Mouse (Mus musculus) lung, postnatal 0 days (tissue): ENCODE measurements around the gene Tns3. TPM values are rescaled to one million over a fixed set of nuclear protein-coding genes. Genes with fewer than 3 reads are reported as not detected.

ENCODE experiments used
- ATAC-seq: fragments of 200-750 bp; cut with Nextera tagmentation; 2 replicates; pipeline ENCODE4 v1.8.0; 2017; ENCODE audit warnings: moderate library complexity
- DNase-seq: peaks from one replicate; pipeline ENCODE4 v3.0.0-alpha.2; 2016; ENCODE audit warnings: low spot score
- H3K27ac ChIP-seq: fragments of 300-500 bp; sonication (generic); 2 replicates; pipeline ENCODE4 v1.5.1; 2014; ENCODE audit warnings: antibody characterized with exemption, mild to moderate bottlenecking, low read length, mixed read lengths
- H3K27me3 ChIP-seq: fragments of 300-500 bp; sonication (generic); replicated peaks from 2 replicates; pipeline ENCODE4 v1.6.1; 2014; ENCODE audit warnings: low read length, mixed read lengths; ENCODE audit not compliant: insufficient read depth
- H3K36me3 ChIP-seq: fragments of 300-500 bp; sonication (generic); 2 replicates; pipeline ENCODE4 v1.6.1; 2014; ENCODE audit warnings: low read length, mixed read lengths; ENCODE audit not compliant: insufficient read depth
- H3K4me1 ChIP-seq: fragments of 300-500 bp; sonication (generic); 2 replicates; pipeline ENCODE4 v1.6.1; 2014; ENCODE audit warnings: antibody characterized with exemption, low read depth, low read length, mixed read lengths; ENCODE audit not compliant: insufficient read depth
- H3K4me2 ChIP-seq: fragments of 300-500 bp; sonication (generic); replicated peaks from 2 replicates; pipeline ENCODE4 v1.6.1; 2014; ENCODE audit warnings: low read depth, mild to moderate bottlenecking, low read length, moderate library complexity, mixed read lengths
- H3K4me3 ChIP-seq: fragments of 300-500 bp; sonication (generic); 2 replicates; pipeline ENCODE4 v1.5.1; 2014; ENCODE audit warnings: low read depth, low read length
- H3K9ac ChIP-seq: fragments of 300-500 bp; sonication (generic); replicated peaks from 2 replicates; pipeline ENCODE4 v1.6.1; 2014; ENCODE audit warnings: low read depth, mild to moderate bottlenecking
- H3K9me3 ChIP-seq: fragments of 300-500 bp; sonication (generic); 2 replicates; pipeline ENCODE4 v1.6.1; 2016; ENCODE audit warnings: low read length, mixed read lengths
- CTCF ChIP-seq: IDR thresholded peaks from 2 replicates; pipeline ENCODE4 v1.5.1; 2016; ENCODE audit warnings: antibody characterized with exemption, mild to moderate bottlenecking
- EP300 ChIP-seq: IDR thresholded peaks from 2 replicates; pipeline ENCODE4 v1.6.1; 2016; ENCODE audit warnings: antibody characterized with exemption, mild to moderate bottlenecking, control low read depth
- WGBS: fragments of 180-500 bp; shearing (Covaris S2); extraction: QIAGEN DNeasy Blood & Tissue Kit; methylation state at CpG from one replicate; pipeline ENCODE4 v1.1.7; 2014; 5-methylcytosine and 5-hydroxymethylcytosine counted together
- polyA plus RNA-seq: library from polyadenylated mRNA; unstranded; fragments of >200 nt; fragmentation: Nextera tagmentation; extraction: Ambion mirVana; gene quantifications from 2 replicates; pipeline ENCODE4 v1.2.1, GENCODE M21; 2015

The Tns3 gene
- polyA plus RNA-seq, 1 experiment from 2014 or later, result 34.9 TPM

DNA sequence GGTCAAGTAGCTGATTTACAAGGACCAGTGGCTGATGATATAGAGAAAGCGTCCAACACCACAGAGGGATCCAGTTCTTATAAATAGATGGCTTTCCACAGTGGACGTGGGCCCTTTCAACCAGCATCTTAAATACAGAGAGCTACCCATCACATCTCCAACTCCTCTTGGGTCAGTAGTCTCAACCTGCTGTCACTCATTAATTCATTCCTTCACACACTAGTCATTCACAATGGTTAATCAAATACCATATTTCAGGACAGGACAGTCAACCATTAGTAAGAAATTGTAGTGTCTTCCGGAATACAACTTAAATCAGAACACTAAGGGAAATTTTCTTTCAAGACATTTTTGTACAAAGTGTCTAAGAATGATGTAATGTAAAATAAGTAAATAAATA, 76.4 kb downstream of the Tns3 start:
- H3K27me3 ChIP-seq, result no peaks in the 10 kb centered on the region
- no peaks in the 10 kb centered on the region; the same call in 1 of the 2 replicates for H3K4me1 ChIP-seq
- no peak overlapping the region for H3K4me3 ChIP-seq
- H3K4me2 ChIP-seq, result no peak overlapping the region
- TF ChIP-seq CTCF, result no peak
- H3K9ac ChIP-seq, result no peak overlapping the region
- no peaks in the 10 kb centered on the region for H3K36me3 ChIP-seq
- DNase-seq (no peak), ATAC-seq (no peak)
- no peak overlapping the region for H3K27ac ChIP-seq
- 92% methylated on average over 3 of the region's 3 CpGs for WGBS
- no peaks in the 10 kb centered on the region for H3K9me3 ChIP-seq

DNA sequence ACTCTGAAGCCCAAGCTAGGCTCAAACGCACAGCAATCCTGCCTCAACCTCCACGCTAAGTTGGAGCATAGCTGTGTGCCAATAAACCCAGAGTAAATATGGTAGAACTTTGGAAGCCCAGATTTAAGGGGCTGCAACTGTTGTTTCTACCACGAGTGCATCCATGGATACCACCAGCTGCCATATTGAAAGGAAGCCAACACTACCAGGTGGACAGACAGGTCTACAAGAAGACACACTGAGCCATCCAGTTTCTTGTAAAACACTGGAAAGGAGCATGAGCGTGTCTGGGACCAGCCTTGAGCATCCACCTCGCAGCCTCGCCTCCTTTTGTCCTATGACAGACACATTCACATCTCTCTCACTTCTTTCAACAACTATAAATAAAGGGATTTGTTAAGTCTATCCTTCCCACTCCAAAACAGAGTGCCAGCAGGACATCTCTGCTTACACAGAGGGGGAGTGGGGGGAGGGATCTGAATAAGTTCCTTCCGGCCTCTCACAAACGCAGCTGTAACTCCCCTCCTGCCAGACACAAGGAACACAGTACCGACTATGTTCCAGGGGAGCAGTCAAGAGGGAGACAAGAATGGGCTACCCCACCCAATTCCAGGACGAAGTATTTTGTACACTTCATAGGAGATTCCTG, 77.2 kb downstream of the Tns3 start:
- WGBS, result 38% methylated on average over 10 of the region's 10 CpGs
- ATAC-seq, result peak; percentile 69

DNA sequence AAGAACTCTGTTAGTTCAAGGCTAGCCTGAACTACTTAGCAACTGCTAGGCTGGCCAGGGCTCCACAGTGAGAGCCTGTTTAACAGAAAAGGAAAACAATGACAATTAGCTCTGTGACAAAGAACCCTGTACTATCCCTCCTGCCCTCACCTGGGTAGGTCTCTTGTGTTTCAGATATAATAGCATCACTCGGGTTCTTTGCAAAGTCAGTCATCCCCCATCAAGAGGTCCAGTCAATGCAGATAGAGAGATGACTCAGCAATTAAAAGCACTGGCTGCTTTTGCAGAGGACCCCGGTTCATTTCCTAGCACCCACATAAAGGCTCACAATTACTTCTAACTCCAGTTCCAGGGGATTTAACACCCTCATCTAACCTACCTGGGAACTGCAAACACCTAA, 78.0 kb downstream of the Tns3 start:
- H3K27ac ChIP-seq, result no peak overlapping the region
- no peaks in the 10 kb centered on the region; the same call in 1 of the 2 replicates for H3K4me1 ChIP-seq
- H3K9ac ChIP-seq, result no peak overlapping the region
- DNase-seq (no peak), ATAC-seq (no peak)
- no peak overlapping the region for H3K4me2 ChIP-seq
- WGBS, result 75% methylated on average over 2 of the region's 2 CpGs
- no peak for TF ChIP-seq EP300
- no peak for TF ChIP-seq CTCF
- no peaks in the 10 kb centered on the region for H3K9me3 ChIP-seq
- no peaks in the 10 kb centered on the region for H3K36me3 ChIP-seq
- H3K4me3 ChIP-seq, result no peak overlapping the region
- no peaks in the 10 kb centered on the region for H3K27me3 ChIP-seq

More for the DNA sequence above, 77.2 kb downstream of the Tns3 start:
- DNase-seq, result peak; percentile 67
- no peak overlapping the region for H3K9ac ChIP-seq
- H3K9me3 ChIP-seq, result no peaks in the 10 kb centered on the region
- no peaks in the 10 kb centered on the region for H3K36me3 ChIP-seq
- H3K4me1 ChIP-seq, result no peaks in the 10 kb centered on the region; the same call in 1 of the 2 replicates
- no peaks in the 10 kb centered on the region for H3K27me3 ChIP-seq
- no peak overlapping the region; the same call in 1 of the 2 replicates for H3K27ac ChIP-seq
- no peak overlapping the region for H3K4me3 ChIP-seq
- H3K4me2 ChIP-seq, result no peak overlapping the region
- TF ChIP-seq CTCF, result no peak
- peak; percentile 58 for TF ChIP-seq EP300

DNA sequence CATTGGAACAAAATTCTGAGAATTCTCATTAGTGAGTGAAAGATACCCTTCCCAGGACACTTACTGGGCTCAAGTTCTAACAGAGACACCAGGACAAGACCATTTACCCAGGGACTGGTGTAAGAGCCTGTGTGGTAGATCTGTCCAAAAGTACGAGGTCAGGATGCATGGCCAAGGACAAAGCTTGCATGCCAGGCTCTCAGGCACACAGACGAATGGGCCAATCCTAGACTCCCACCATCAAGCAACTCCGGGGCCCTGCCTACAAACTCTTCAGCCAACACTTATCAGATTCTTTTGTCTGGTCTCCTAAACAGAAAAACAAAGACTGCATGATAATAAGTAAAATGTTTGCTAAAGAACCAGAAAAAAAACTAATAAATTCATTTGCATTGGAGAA, 78.6 kb downstream of the Tns3 start:
- WGBS, result 68% methylated on average over 3 of the region's 3 CpGs

DNA sequence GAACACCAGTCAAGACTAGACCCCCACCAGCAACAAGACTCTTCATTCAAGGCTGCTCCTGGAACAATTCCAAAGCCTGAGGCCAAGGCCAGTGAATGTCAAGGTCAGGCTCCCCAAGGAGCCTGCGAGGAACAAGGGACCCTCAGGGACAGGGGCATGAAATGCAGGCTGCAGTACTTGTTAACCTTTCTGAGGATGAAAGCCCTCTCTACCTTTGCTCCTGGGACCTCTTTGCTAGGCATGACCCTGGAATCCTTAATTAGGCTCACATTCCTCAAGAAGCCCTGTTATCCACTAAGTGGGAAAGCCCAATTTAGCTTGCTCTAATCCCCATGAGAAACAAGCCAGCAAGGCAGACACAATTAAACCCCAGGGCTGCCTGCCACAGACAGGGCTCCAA, 79.4 kb downstream of the Tns3 start:
- Histone ChIP-seq H3K4me1 (peaks cover 6% of the 10 kb centered on the region; the same call in 1 of the 2 replicates), H3K4me2 (no peak overlapping the region), H3K9me3 (no peaks in the 10 kb centered on the region), H3K27me3 (no peaks in the 10 kb centered on the region), H3K4me3 (no peak overlapping the region), H3K36me3 (no peaks in the 10 kb centered on the region), H3K27ac (no peak overlapping the region), H3K9ac (no peak overlapping the region)
- WGBS, result 43% methylated on average over 1 of the region's 1 CpGs
- no peak for TF ChIP-seq EP300
- DNase-seq, result no peak
- no peak for ATAC-seq

More for the DNA sequence above, 78.6 kb downstream of the Tns3 start:
- no peaks in the 10 kb centered on the region for H3K36me3 ChIP-seq
- no peak overlapping the region for H3K27ac ChIP-seq
- H3K9ac ChIP-seq, result no peak overlapping the region
- H3K4me1 ChIP-seq, result no peaks in the 10 kb centered on the region; the same call in 1 of the 2 replicates
- TF ChIP-seq EP300 (no peak), CTCF (no peak)
- DNase-seq (no peak), ATAC-seq (no peak)
- H3K4me3 ChIP-seq, result no peak overlapping the region
- H3K27me3 ChIP-seq, result no peaks in the 10 kb centered on the region
- H3K9me3 ChIP-seq, result no peaks in the 10 kb centered on the region
- H3K4me2 ChIP-seq, result no peak overlapping the region

DNA sequence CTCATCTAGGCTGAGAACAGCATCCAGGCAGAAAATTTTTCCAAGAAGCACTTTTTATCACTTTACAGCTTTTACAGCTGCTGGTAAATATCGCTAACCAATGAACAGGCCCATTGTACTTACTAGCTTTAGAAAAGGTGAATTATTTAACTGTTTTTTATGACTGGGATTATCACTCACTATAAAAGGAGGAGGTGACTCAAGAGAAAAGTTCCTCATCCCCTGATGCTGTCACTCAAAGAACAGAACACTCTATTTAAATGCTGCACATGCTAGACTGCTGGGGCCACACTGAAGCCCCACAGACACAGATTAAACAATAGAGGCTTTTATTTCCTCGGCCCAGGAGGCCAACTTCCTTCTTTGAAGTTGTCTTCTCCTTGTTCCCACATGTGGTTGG, 80.0 kb downstream of the Tns3 start:
- H3K9ac ChIP-seq, result no peak overlapping the region
- TF ChIP-seq EP300 (no peak), CTCF (no peak)

More for the DNA sequence above, 80.0 kb downstream of the Tns3 start:
- ATAC-seq (no peak), DNase-seq (no peak)
- H3K36me3 ChIP-seq, result no peaks in the 10 kb centered on the region
- no peaks in the 10 kb centered on the region for H3K9me3 ChIP-seq
- no peak overlapping the region for H3K27ac ChIP-seq
- H3K4me2 ChIP-seq, result no peak overlapping the region
- H3K27me3 ChIP-seq, result no peaks in the 10 kb centered on the region
- WGBS, result 60% methylated on average over 2 of the region's 2 CpGs
- no peak overlapping the region for H3K4me3 ChIP-seq
- peaks cover 11% of the 10 kb centered on the region; the same call in 1 of the 2 replicates for H3K4me1 ChIP-seq
